Mouse (Mus musculus) liver, postnatal 0 days (tissue): ENCODE measurements at regions not wholly inside any gene's neighbourhood (a gene's known extent, or its start where the extent isn't known, plus 50 kb on each side); places are given as distances from the start of the nearest gene placed in this dataset.
A peak's percentile ranks its signal among the peaks of the same experiment; 100 is the strongest.

Experiments used
- ATAC-seq: fragments of 200-750 bp; cut with Nextera tagmentation; 2 replicates; pipeline ENCODE4 v1.8.0; 2017; ENCODE audit warnings: mild to moderate bottlenecking, moderate library complexity
- DNase-seq: peaks from one replicate; pipeline ENCODE4 v3.0.0-alpha.2; 2016
- H3K27ac ChIP-seq: fragments of 300-500 bp; sonication (generic); 2 replicates; pipeline ENCODE4 v1.5.1; 2014; ENCODE audit warnings: antibody characterized with exemption, moderate library complexity, mild to moderate bottlenecking, low read depth
- H3K27me3 ChIP-seq: fragments of 300-500 bp; sonication (generic); 2 replicates; pipeline ENCODE4 v1.6.1; 2014; ENCODE audit warnings: low read length, control low read depth, mixed read lengths; ENCODE audit not compliant: insufficient read depth
- H3K36me3 ChIP-seq: fragments of 300-500 bp; sonication (generic); replicated peaks from 2 replicates; pipeline ENCODE4 v1.6.1; 2014; ENCODE audit warnings: mild to moderate bottlenecking, control low read depth, low read length, moderate library complexity, mixed read lengths; ENCODE audit not compliant: insufficient read depth
- H3K4me1 ChIP-seq: fragments of 300-500 bp; sonication (generic); 2 replicates; pipeline ENCODE4 v1.6.1; 2014; ENCODE audit warnings: antibody characterized with exemption, mild to moderate bottlenecking, control low read depth; ENCODE audit not compliant: insufficient read depth
- H3K4me2 ChIP-seq: fragments of 300-500 bp; sonication (generic); 2 replicates; pipeline ENCODE4 v1.6.1; 2014; ENCODE audit warnings: low read depth, mild to moderate bottlenecking, low read length, moderate library complexity, mixed read lengths
- H3K4me3 ChIP-seq: fragments of 300-500 bp; sonication (generic); 2 replicates; pipeline ENCODE4 v1.5.1; 2014; ENCODE audit warnings: low read depth, low read length
- H3K9ac ChIP-seq: fragments of 300-500 bp; sonication (generic); replicated peaks from 2 replicates; pipeline ENCODE4 v1.6.1; 2014; ENCODE audit warnings: mild to moderate bottlenecking, moderate library complexity
- H3K9me3 ChIP-seq: fragments of 300-500 bp; sonication (generic); 2 replicates; pipeline ENCODE4 v1.6.1; 2016; ENCODE audit warnings: mild to moderate bottlenecking, control low read depth, low read length, mixed read lengths
- CTCF ChIP-seq: sonication (generic); IDR thresholded peaks from 2 replicates; pipeline ENCODE4 v1.5.1; 2016; ENCODE audit warnings: antibody characterized with exemption, low read depth
- EP300 ChIP-seq: IDR thresholded peaks from 2 replicates; pipeline ENCODE4 v1.6.1; 2016; ENCODE audit warnings: antibody characterized with exemption, low read depth, mild to moderate bottlenecking
- WGBS: fragments of 180-500 bp; shearing (Covaris S2); extraction: QIAGEN DNeasy Blood & Tissue Kit; methylation state at CpG from one replicate; pipeline ENCODE4 v1.1.7; 2014; ENCODE audit not compliant: insufficient replicate concordance; 5-methylcytosine and 5-hydroxymethylcytosine counted together

GRCm38 (mm10) chr12:86830247-86830585 lies 54.4 kb downstream of the Irf2bpl start:
- Histone ChIP-seq H3K4me1 (peaks cover 65% of the 10 kb centered on the region), H3K9ac (no peak overlapping the region), H3K27me3 (no peaks in the 10 kb centered on the region), H3K9me3 (no peaks in the 10 kb centered on the region), H3K27ac (no peak overlapping the region), H3K36me3 (no peaks in the 10 kb centered on the region), H3K4me2 (no peak overlapping the region), H3K4me3 (no peak overlapping the region)
- WGBS = 81% methylated on average over 8 of the region's 8 CpGs
- DNase-seq (no peak), ATAC-seq (no peak)
- TF ChIP-seq EP300 (no peak), CTCF (no peak)

GRCm38 (mm10) chr12:86829581-86830246 lies 54.9 kb downstream of the Irf2bpl start:
- WGBS = 52% methylated on average over 16 of the region's 16 CpGs
- no peaks in the 10 kb centered on the region for H3K36me3 ChIP-seq
- no peak for ATAC-seq
- no peak overlapping the region for H3K9ac ChIP-seq
- TF ChIP-seq CTCF (no peak), EP300 (no peak)
- H3K27me3 ChIP-seq = no peaks in the 10 kb centered on the region
- no peak overlapping the region for H3K27ac ChIP-seq
- H3K9me3 ChIP-seq = no peaks in the 10 kb centered on the region
- H3K4me1 ChIP-seq = peaks cover 65% of the 10 kb centered on the region
- DNase-seq = peak; percentile 32
- no peak overlapping the region for H3K4me3 ChIP-seq
- peak overlapping the region; percentile 29; the same call in 1 of the 2 replicates for H3K4me2 ChIP-seq

GRCm38 (mm10) chr12:86827241-86827606 lies 57.4 kb downstream of the Irf2bpl start:
- ATAC-seq (no peak), DNase-seq (no peak)
- H3K4me2 ChIP-seq = no peak overlapping the region
- H3K27ac ChIP-seq = no peak overlapping the region
- H3K4me3 ChIP-seq = no peak overlapping the region
- H3K27me3 ChIP-seq = no peaks in the 10 kb centered on the region
- H3K9me3 ChIP-seq = no peaks in the 10 kb centered on the region
- peaks cover 55% of the 10 kb centered on the region for H3K4me1 ChIP-seq
- WGBS = 93% methylated on average over 2 of the region's 2 CpGs
- H3K36me3 ChIP-seq = no peaks in the 10 kb centered on the region
- H3K9ac ChIP-seq = no peak overlapping the region
- TF ChIP-seq CTCF = no peak
- no peak for TF ChIP-seq EP300

GRCm38 (mm10) chr12:86826420-86827240 lies 58.0 kb downstream of the Irf2bpl start:
- Histone ChIP-seq H3K4me2 (no peak overlapping the region), H3K9ac (no peak overlapping the region), H3K4me1 (peaks cover 49% of the 10 kb centered on the region), H3K27ac (no peak overlapping the region), H3K4me3 (no peak overlapping the region), H3K9me3 (no peaks in the 10 kb centered on the region), H3K36me3 (no peaks in the 10 kb centered on the region), H3K27me3 (no peaks in the 10 kb centered on the region)
- TF ChIP-seq CTCF = no peak
- no peak for TF ChIP-seq EP300
- ATAC-seq (no peak), DNase-seq (no peak)
- WGBS = 66% methylated on average over 13 of the region's 13 CpGs

GRCm38 (mm10) chr12:86825584-86826419 lies 58.8 kb downstream of the Irf2bpl start:
- no peaks in the 10 kb centered on the region for H3K27me3 ChIP-seq
- H3K36me3 ChIP-seq = no peaks in the 10 kb centered on the region
- peaks cover 47% of the 10 kb centered on the region for H3K4me1 ChIP-seq
- H3K4me2 ChIP-seq = peak overlapping the region; percentile 68
- peak overlapping the region; percentile 88 for H3K27ac ChIP-seq
- DNase-seq (no peak), ATAC-seq (no peak)
- no peaks in the 10 kb centered on the region for H3K9me3 ChIP-seq
- H3K4me3 ChIP-seq = no peak overlapping the region
- WGBS = 51% methylated on average over 6 of the region's 6 CpGs
- no peak overlapping the region; the same call in 1 of the 2 replicates for H3K9ac ChIP-seq
- TF ChIP-seq CTCF (no peak), EP300 (no peak)
